Mouse (Mus musculus) frontal cortex, postnatal 36 days (tissue): ENCODE results near the gene Kcnq1.

Source experiments
- DNase-seq, 2 experiments: peaks; one replicate each; pipeline ENCODE4 v3.0.0; 2022; ENCODE audit warnings: low spot score in 2 of 2

Gene Kcnq1

DNA sequence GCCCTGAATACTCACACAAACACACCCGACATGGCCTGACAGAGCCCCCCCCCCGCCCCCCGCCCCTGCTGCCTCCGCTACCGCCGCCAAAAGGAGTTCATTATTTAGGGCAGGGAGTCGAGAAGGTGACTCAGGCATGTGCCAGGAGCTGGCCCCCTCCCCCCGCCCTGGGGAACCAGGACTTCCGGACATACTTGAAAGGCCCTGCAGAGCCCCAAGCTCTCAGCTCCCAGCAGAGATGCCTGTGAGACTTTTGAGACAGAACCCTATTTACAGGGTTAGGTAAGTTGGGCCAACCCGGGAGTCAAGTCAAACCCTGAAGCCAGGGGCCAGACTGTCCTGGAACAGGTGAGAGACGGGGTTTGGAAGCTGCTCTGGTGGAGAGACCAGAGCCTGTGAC lies 355.8 kb downstream of the Kcnq1 start:
- no peak for DNase-seq

DNA sequence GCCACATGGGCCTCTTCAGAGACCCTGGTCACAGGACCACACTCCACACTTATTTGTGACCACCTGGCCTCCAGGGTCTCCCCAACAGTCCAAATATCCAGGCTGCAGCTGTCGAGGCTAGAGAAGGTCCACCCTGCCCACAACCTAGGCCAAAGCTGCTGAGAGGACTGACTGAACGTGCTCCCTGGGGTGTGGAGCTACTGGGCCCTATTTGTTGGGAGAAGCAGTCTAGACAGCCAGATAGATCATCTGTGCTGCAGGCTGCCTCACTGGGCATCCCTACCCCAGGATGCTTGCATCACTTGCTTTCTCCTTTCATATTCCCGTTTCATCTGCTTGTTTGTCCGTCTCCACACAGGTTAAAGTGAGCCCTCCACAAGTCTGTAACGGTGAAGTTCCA lies 356.4 kb downstream of the Kcnq1 start:
- no peak for DNase-seq

DNA sequence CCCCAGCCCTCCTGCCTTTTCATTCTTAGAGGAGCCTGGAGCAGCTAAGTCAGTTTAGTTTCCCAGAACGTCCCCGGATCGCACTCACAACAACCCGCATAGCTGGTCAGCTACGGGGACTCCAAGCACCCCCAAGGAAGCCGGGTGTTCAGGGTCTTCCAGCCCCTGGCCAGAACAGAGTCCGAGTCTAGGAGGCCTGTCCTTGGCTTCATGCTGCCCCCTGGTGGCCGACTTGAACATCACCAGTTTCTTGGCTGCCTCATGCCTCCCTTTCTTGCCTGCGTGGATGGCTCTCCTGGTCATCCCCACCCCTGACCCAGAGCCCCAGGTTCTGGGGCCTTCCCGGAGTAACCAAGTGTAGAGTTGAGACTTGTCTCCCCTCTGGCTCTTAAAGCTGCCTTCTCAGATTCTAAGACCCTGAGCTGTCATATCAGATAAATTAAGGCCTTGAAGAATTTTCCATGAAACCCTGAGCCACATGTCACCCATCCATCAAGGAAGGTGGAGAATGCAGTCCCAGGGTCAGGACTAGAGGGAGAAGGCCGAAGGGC lies 357.8 kb downstream of the Kcnq1 start:
- DNase-seq: peak; percentile 76 to 79

DNA sequence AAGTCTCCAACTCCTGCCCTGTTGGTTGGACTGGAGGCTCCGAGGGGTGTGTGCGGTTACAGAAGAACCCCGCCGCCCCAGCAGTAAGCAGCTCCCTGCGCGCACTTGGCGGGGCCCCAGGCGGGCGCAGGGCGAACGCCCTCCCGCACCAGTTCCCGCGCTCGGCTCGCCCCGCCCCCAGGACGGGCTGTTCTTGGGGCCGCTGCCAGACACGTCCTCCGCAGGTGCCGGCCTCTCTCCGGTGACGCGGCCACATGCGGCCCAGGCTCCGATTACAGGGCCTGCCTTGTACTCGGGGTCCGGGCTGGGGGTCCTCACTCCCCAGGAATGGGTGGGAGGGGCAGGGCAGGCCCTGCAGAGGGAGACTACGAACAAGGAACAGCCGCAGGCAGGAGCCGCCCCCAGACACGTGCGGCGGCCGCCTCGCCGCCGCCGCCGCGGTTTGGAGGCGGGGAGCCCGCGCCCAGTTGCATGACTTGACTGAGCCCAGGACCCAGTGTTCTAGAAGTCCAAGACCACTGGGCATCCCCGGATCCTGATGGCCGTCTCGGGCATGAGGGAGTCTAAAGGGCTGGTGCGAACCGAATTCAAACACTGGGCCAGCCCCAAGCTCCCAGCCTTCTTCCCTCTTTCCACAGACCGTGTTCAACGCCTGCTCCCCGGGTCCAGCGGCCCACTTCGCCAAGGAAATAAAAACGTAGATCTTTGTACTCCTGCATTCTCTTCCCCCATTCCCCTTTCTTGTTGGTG lies 358.8 kb downstream of the Kcnq1 start:
- no peak for DNase-seq

DNA sequence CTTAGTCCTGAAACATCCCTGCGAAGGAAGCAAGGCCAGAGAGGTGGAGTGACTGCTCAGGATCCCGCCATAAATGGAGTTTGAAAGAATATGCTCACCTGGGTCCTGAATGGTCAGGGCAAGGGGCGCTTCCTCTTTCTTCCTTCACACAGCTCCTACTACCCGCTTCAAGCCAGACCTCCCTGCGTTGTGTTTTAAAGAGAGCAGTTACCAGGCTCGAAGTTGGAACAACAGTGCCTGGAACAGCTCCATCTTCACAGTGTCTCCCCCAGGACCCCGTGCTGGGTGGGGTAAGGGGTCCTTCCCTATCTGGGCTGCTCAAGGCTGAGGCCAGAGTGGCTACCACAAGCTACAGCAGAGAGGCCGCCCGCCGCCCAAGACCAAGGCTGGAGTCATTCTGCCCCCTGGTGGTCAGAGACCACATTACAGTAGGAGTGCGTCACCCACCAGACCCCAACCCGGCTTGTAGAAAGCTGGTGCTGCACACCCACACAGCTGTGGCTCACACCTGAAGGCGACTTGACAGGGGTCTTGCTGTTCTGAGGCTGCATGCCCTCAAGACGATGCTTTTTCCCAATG lies 360.0 kb downstream of the Kcnq1 start:
- DNase-seq: peak; percentile 82 to 83

DNA sequence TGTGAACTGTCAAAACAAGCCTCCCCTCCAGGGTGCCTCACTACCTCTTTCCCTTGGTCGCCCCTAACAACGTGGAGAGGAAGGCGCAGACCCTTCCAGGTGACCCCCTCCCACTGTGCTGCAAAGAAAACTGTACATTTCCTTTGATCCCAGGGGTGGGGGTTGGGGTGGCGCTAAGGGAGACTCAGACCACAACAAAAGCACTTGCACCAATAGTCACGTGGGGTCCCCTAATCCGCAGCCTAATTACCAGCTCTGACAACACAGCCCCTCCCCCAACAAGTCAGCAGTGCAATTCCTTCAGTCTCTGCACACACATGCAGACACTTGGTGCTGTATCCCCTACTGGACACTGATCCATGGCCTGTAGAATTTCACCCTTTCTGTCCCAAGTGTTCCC lies 361.6 kb downstream of the Kcnq1 start:
- DNase-seq: no peak

DNA sequence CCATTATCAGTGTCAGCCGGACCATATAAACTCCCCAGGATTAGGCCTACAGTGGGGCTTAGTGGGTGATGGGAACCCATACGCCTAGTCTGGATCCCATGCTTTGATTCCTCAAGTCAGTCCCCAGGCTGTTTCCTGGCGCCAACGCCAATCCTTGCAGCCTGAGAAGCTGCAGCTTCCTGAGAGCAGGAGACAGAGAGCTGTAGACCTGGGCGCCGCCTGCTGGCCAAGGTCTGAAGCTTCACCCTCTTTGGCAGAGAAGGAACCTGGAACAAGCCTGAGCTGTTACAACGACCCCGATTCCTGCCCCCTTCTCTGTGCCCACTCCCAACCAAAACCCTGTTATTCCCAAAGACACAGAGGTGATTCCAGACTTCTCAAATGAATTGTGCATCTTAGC lies 363.8 kb downstream of the Kcnq1 start:
- peak; percentile 68 to 76 for DNase-seq

DNA sequence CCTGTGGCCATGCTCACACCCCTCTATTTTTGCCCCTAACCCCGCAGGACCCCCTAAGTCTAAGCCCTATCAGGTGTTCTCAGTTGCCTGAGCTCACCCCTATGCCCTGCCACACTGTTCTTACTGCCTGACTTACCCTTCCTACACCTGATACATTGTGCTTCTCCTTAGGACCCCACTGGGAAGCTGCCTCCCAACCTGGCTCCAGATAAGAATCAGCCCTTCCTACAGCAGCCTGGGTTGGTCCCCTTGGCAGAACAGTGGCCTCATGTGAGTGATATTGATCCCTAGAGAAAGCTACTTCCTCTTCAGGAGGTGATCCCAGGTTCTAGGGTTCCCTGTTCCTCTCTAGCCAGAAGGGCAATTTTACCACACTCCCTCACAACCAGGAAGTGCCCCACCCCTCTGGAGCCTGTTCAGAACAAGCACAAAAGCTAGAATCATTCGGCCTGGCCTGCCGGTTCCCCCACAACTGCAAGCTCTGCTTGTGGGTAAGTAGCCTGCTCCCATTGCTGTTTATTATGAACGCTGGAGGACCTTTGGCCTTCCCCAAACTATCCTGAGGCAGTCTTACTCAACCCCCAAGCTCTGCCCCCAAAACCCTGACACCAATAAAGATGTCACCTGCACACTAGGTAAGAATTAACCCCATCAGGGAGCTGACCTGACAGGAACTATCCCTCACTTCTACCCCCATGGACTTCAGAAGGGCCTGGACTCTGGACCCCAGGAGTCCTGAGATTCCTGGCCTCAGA lies 367.4 kb downstream of the Kcnq1 start, which contains the start of gene Slc22a18:
Slc22a18 (plus strand) TSS at position 390 of the 755 bp plus-strand sequence.
- no peak for DNase-seq

DNA sequence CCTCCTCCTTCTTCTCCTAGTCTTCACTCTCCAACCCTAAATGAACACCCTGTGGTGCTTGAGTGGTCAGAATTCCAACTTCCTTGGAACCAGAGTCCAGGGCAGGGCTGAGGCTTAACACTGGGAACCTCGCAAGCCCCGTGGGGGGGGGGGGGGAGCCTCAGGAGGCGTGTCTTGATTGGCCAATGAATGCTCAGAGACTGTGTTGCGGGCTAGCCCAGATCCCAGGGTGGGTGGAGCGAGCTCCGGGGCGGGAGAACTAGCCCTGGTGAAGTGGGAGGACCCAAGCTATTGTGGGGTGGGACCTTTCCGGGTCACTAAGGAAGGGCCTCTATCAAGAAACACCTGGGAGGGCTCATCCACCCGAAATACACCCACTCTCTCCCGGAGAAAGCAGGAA lies 368.6 kb downstream of the Kcnq1 start:
- DNase-seq: no peak

DNA sequence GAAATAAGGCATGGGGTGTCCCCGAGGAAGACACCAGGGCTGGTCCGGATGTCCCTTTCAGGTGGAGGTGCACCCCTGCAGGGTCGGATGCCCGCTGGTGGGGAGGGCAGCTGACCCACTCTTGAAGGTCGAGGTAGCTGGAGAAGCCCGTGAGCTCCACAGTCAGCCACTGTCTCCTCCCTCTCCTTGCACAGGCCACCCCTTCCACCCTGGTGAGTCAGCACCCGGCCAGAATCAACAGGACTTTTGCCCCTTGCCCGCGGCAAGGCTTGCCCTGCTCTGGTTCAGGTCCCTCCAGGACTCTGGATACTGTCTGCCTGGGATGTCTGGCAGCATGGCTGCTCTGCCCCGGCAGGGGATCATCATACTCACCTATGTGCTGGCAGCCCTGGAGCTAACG lies 369.7 kb downstream of the Kcnq1 start:
- DNase-seq: no peak
